Mouse (Mus musculus): ENCODE data around the gene Cul1.

GRCm38 (mm10) chr6:47453522-47454130 lies 428 bp downstream of the Cul1 start:
- TF ChIP-seq CTCF (IDR thresholded peaks at IDR 0.05; ENCODE audit: low read depth) (no peak), EP300 (IDR thresholded peaks at IDR 0.05; ENCODE audit: low read depth) (no peak)

Data from liver, postnatal 0 days (tissue).